Mouse (Mus musculus) spleen, adult 2 months (tissue): ENCODE data around the gene Zfp692.

ENCODE experiments used
- CTCF ChIP-seq: fragments of 200-500 bp; IDR thresholded peaks from 2 replicates; pipeline ENCODE4 v1.5.1; 2011; ENCODE audit warnings: mild to moderate bottlenecking, inconsistent platforms; ENCODE audit not compliant: insufficient read depth, insufficient read length, insufficient replicate concordance; ENCODE audit errors: extremely low read depth
- POLR2A ChIP-seq: fragments of 200-500 bp; IDR thresholded peaks from 2 replicates; pipeline ENCODE4 v1.6.1; 2011; ENCODE audit warnings: low read depth, low read length, inconsistent platforms

DNA sequence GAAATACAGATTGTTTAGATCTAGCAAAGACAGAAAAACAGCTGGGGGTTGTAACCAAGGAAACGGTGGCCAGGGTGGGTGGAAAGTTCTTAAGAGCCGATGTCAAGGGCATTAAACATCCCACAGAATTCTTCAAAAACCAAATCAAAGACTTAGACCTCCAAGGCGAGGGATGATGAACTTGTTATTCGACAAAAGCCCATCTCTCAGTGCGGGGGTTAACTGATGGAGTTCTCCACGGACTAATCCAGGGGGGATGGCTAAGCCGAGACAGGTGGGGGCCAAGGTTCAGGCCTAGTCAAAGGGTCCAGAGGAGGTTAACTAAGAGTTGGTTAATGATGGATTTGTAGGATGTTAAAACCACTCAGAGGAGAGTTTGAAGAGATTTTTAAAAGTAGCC is 3.3 kb upstream of the Zfp692 start:
- TF ChIP-seq POLR2A (no peak), CTCF (no peak)
